Mouse (Mus musculus) liver, postnatal 0 days (tissue): Measurements from ENCODE around the gene Gpc6.

Experiments used
- CTCF ChIP-seq: sonication (generic); IDR thresholded peaks from 2 replicates; pipeline ENCODE4 v1.5.1; 2016; ENCODE audit warnings: antibody characterized with exemption, low read depth
- EP300 ChIP-seq: IDR thresholded peaks from 2 replicates; pipeline ENCODE4 v1.6.1; 2016; ENCODE audit warnings: antibody characterized with exemption, low read depth, mild to moderate bottlenecking

DNA sequence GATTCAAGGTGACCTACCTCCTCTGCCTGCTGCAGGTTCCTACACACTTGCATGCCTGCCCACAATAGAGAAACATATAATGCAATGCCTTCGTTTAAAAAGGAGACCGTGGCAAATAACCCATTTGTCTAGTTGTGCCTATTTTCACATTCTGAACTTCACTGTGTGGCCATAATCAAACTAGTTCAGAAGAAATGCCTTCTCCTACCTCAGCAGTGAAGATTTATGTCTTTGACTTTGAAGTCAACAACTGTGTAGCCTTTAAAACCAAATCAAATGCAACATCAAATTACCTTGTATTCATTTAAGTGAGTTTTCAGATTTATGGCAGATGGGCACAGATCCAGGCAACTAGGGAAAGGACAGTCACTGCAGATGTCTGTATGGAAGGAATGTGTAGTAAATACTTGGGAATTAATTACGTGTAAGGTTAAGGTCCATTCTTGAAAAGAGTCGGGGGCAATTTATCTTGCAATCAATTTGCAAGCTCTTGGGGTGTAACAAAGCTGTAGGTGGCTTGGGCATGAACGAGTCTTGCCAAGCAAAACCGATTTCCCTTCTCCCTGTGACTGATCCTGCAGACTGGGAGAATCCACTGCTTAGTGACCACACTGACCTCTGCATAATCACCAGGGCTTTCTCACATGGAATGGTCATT, 494.6 kb downstream of the Gpc6 start:
- no peak for TF ChIP-seq CTCF
- no peak for TF ChIP-seq EP300
